Mouse (Mus musculus) erythroblast, embryonic 14.5 days (primary cell): ENCODE data around the gene Tekt3. TPM values are rescaled to one million over a fixed set of nuclear protein-coding genes. Genes with fewer than 3 reads are reported as not detected.

ENCODE experiments used
- H3K27me3 ChIP-seq: 2 replicates; pipeline ENCODE4 v1.6.1; 2012; ENCODE audit warnings: inconsistent platforms; ENCODE audit not compliant: control insufficient read depth
- H3K36me3 ChIP-seq: 2 replicates; pipeline ENCODE4 v1.6.1; 2012; ENCODE audit warnings: mild to moderate bottlenecking, inconsistent platforms; ENCODE audit not compliant: control insufficient read depth
- H3K4me1 ChIP-seq: 2 replicates; pipeline ENCODE4 v1.6.1; 2012; ENCODE audit warnings: inconsistent platforms; ENCODE audit not compliant: control insufficient read depth
- H3K4me3 ChIP-seq: replicated peaks from 2 replicates; pipeline ENCODE3; 2012; ENCODE audit warnings: moderate library complexity, mild to moderate bottlenecking, inconsistent platforms
- H3K9me3 ChIP-seq: 2 replicates; pipeline ENCODE4 v1.6.1; 2012; ENCODE audit warnings: low read length, inconsistent platforms, mixed read lengths; ENCODE audit not compliant: control insufficient read depth
- GATA1 ChIP-seq: IDR thresholded peaks from 2 replicates; pipeline ENCODE4 v1.6.1; 2012; ENCODE audit warnings: low read length, inconsistent platforms, mixed read lengths
- TAL1 ChIP-seq: IDR thresholded peaks from 3 replicates; pipeline ENCODE4 v1.6.1; 2012; ENCODE audit warnings: low read length, inconsistent platforms, mixed read lengths
- polyA plus RNA-seq: library from polyadenylated mRNA; stranded (reverse); fragments of >175 nt; gene quantifications from 2 replicates; pipeline ENCODE4 v1.2.3, GENCODE M21; 2012

The Tekt3 gene
- polyA plus RNA-seq, 1 experiment, result not detected

DNA sequence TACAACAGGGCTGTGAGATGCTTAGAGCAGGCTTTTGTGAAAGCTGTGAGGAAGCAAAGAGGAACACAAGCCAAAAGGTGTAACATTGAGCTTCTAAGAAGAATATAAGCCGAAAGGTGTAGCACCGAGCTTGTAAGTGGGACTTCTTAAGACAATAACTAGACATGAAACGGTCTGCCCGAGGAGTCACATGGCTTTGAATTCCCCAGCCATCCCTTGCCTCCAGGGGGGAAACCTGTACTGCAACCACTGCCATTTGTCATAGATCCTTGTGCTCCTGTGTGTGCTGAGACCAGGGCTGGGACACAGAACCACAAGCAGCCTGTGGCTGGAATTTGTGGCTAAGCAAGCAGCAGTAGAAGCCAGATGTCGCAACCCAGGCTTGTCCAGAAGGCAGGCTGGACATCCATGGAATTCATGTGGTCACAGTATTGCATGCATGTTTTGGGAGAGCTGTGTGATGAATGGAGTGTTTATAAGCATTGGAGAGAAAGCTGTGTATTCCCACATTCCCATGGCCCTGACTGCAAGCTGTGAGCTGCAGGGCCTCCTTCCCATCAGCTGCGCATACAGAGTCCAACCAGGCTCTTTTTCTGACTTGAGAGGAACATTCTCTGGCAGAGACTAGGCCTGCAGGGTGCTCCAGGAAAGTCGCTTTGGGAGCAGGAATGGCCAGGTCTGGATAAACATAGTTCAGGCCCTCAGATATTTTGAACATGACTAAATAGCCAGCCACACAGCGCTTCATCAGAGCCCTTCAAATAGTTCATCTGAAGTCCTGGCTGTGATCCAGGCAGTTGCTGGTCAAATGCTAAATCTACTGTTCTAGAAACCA, 53.6 kb downstream of the Tekt3 start:
- Histone ChIP-seq H3K4me3 (no peak overlapping the region), H3K4me1 (no peaks in the 10 kb centered on the region), H3K36me3 (no peaks in the 10 kb centered on the region), H3K9me3 (no peaks in the 10 kb centered on the region), H3K27me3 (no peaks in the 10 kb centered on the region)
- TF ChIP-seq GATA1 (no peak), TAL1 (no peak)

DNA sequence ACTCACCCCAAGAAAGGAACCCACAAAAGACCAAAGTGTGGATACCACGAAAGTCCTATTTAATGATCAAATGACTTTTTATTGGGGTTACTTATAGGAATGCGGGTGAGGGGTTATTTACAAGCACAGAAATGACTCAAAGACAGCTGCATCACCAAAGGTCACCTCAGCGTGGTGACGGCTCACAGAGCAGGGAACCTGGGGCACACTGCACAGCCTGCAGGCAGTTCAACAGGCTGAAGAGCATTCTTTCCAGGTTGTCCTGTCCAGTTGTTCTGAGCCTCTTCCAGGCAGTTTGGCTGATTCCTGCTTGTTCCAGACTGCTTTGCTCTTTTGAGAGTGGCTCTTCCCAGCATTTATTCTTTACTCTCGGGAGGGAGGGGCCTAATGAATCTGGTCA, 55.2 kb downstream of the Tekt3 start:
- no peak for TF ChIP-seq TAL1
- no peaks in the 10 kb centered on the region for H3K4me1 ChIP-seq

DNA sequence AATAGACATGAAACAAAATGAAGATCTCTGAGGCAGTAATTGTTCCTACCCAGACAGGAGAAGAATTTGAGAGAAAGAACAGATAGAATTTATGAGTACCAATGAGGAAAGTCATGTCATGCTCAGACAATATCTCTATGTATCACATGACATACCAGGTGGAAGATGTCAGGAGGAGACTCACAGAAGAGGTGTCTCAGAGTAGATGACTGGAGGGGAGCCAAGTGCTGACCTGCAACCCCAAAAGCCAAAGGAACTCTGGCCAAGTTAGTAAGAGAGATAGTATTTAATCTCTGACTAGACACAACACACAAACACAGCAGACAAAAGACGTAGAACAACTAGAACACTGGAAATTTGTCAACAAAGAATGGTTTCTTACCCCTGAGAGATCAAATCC, 55.8 kb downstream of the Tekt3 start:
- no peak for TF ChIP-seq GATA1
- no peak for TF ChIP-seq TAL1
- no peaks in the 10 kb centered on the region for H3K4me1 ChIP-seq
- no peak overlapping the region for H3K4me3 ChIP-seq
- no peaks in the 10 kb centered on the region for H3K9me3 ChIP-seq
- no peaks in the 10 kb centered on the region for H3K27me3 ChIP-seq
- H3K36me3 ChIP-seq, result no peaks in the 10 kb centered on the region

More for the DNA sequence above, 55.2 kb downstream of the Tekt3 start:
- Histone ChIP-seq H3K4me3 (no peak overlapping the region), H3K27me3 (no peaks in the 10 kb centered on the region), H3K36me3 (no peaks in the 10 kb centered on the region), H3K9me3 (no peaks in the 10 kb centered on the region)

DNA sequence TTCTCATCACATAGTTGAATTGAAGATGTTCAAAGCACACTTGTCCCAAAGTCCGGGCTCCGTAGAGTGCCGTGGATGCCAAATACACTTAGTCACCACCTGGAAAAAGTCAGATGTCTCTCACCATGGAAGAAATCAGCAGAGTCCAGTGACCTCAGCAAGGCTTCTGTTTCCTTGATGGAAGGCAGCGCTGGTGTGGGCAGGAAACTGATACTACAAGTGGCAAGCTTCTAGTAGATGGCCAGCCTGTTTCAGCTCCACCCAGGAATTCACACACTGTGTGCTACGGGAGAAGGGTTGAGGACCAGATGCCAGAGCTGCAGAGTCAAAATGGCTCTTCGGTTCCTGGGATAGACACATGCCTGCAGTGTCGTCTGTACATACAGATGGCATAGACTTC, 58.3 kb downstream of the Tekt3 start:
- Histone ChIP-seq H3K9me3 (no peaks in the 10 kb centered on the region), H3K36me3 (no peaks in the 10 kb centered on the region), H3K4me3 (no peak overlapping the region), H3K27me3 (no peaks in the 10 kb centered on the region), H3K4me1 (no peaks in the 10 kb centered on the region)
- TF ChIP-seq TAL1 (no peak), GATA1 (no peak)

DNA sequence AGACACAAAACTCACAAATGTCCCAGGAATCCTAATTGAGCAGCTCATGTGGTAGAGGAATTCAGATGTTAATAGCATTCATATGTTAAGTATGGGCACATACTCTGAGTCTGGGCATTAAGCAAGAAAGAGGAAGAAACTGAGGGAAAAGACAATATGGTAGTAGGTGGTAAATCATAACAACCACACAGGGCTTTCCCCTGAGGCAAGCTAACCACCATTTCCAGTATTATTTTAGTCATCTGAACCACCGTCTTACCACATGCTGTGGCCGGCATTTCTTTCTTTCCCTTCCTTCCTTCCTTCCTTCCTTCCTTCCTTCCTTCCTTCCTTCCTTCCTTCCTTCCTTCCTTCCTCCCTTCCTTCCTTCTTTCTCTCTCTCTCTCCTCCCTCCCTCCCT, 60.8 kb downstream of the Tekt3 start:
- H3K4me3 ChIP-seq, result no peak overlapping the region
- TF ChIP-seq TAL1, result no peak
- no peak for TF ChIP-seq GATA1
- no peaks in the 10 kb centered on the region for H3K27me3 ChIP-seq
- no peaks in the 10 kb centered on the region for H3K4me1 ChIP-seq
- no peaks in the 10 kb centered on the region for H3K36me3 ChIP-seq
- no peaks in the 10 kb centered on the region for H3K9me3 ChIP-seq

DNA sequence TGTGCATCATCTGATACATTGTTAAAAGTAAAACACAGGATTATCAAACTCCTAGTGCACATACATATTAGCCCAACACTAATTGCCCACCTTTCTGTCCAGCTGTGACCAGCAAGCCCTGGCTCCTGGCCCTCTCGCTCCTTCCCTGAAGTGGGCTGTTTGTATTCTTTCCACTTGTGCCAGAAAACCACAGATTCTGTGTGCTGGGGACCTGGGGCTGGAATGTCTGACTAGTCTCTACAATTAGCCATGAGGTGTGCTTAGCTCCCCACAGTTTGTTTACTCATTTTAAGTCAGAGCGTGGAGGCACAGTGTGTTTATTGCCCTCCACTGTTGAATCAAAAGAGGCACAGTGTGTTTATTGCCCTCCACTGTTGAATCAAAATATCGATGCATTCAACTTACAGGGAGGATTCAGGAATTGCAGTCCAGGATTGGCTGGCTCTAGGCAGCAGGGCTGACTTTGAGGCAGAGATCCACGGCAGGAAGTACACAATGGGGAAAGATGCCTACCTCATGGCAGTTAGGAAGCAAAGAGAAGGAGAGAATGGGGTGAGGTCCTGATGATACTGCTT, 61.4 kb downstream of the Tekt3 start:
- Histone ChIP-seq H3K4me1 (no peaks in the 10 kb centered on the region), H3K36me3 (no peaks in the 10 kb centered on the region), H3K4me3 (no peak overlapping the region), H3K27me3 (no peaks in the 10 kb centered on the region), H3K9me3 (no peaks in the 10 kb centered on the region)
- no peak for TF ChIP-seq GATA1
- no peak for TF ChIP-seq TAL1

DNA sequence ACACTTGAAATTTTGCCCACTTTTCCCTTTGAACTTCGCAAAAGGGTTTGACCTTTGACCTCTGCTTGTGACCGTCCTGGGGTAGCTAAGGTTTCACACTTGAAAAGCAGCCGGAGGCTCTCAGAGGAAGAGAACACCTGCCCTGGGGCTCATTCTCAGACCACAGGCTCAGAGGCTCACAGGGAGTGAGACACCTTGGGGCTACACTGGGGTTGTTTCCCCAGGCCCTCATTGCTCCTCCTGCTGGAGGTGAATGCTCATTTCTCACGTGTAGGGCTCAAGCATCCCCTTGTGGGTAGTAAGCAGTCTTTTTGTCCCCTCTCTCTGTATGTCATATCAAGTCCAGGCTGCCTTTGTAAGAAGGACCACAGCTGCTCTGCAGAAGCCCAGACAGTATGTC, 62.9 kb downstream of the Tekt3 start:
- Histone ChIP-seq H3K4me1 (no peaks in the 10 kb centered on the region), H3K36me3 (no peaks in the 10 kb centered on the region), H3K4me3 (no peak overlapping the region), H3K9me3 (no peaks in the 10 kb centered on the region), H3K27me3 (peaks cover 4% of the 10 kb centered on the region)
- no peak for TF ChIP-seq TAL1
- TF ChIP-seq GATA1, result no peak

DNA sequence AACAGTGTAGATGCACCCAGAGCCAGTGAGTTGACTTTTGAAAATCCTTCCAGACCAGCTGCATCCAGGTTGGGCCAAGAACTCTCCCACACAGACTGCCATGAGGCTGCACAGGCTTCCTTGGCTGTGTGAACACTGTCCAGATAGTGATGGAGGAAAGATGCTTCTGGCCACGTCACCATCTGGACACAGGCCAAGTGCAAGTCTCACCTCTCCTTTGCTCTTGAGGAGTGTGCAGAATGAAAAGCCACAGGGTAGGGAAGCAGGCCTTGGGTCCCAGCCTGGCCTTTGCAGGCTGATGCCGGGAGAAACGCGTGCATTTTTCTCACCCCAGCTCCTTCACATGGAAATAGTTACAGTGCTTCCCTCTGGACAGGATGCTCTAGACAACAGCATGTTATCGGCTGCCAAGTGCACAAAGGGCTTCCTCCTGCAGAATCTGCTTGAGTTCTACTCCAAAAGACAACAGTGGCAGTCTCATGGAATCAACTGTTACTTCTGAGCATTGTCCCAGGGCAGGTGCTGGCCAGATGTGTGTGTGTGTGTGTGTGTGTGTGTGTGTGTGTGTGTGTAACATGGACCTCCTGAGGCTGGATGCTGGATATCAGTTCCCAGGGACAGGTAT, 64.5 kb downstream of the Tekt3 start:
- H3K4me1 ChIP-seq, result no peaks in the 10 kb centered on the region
- H3K36me3 ChIP-seq, result no peaks in the 10 kb centered on the region
- H3K9me3 ChIP-seq, result no peaks in the 10 kb centered on the region
- no peak overlapping the region for H3K4me3 ChIP-seq
- TF ChIP-seq TAL1 (no peak), GATA1 (no peak)
- peaks cover 20% of the 10 kb centered on the region for H3K27me3 ChIP-seq

DNA sequence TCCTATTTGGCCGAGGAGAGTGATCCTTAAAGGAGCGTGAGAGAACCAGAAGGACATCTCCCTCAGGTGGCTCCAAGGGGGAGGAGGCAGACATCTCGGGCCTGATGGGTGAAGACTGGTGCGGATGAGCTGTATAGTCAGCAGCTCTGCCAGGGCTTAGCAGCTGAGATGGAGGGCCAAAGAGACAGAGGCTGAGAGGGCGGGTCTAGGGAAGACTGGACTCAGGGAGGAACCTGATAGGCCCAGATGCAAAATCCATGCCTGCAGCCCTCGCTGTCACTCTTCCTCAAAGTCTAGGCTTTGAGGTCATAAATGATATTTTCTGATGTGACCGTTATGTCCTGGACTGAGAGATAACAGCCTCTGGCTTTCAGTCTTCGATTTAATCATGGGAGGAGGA, 65.5 kb downstream of the Tekt3 start:
- TF ChIP-seq TAL1 (no peak), GATA1 (no peak)
- peaks cover 31% of the 10 kb centered on the region for H3K27me3 ChIP-seq

More for the DNA sequence above, 65.5 kb downstream of the Tekt3 start:
- H3K9me3 ChIP-seq, result no peaks in the 10 kb centered on the region
- H3K4me3 ChIP-seq, result no peak overlapping the region
- H3K4me1 ChIP-seq, result no peaks in the 10 kb centered on the region
- H3K36me3 ChIP-seq, result no peaks in the 10 kb centered on the region
